Mouse (Mus musculus) E14TG2a.4 (cell line): Measurements from ENCODE around the gene Rassf2.

Experiments used
- CTCF ChIP-seq: conservative IDR thresholded peaks from 2 replicates; pipeline ENCODE4 v1.5.1; 2014; ENCODE audit warnings: low read length
- NANOG ChIP-seq: IDR thresholded peaks from 2 replicates; pipeline ENCODE4 v1.6.1; 2014; ENCODE audit warnings: borderline replicate concordance, low read length, mixed read lengths

GRCm38 (mm10) chr2:131950598-131951095 is 79.4 kb downstream of the Rassf2 start, which contains the start of gene Prnd:
- no peak for TF ChIP-seq CTCF
- TF ChIP-seq NANOG, result no peak
